In the genomic region with DNA sequence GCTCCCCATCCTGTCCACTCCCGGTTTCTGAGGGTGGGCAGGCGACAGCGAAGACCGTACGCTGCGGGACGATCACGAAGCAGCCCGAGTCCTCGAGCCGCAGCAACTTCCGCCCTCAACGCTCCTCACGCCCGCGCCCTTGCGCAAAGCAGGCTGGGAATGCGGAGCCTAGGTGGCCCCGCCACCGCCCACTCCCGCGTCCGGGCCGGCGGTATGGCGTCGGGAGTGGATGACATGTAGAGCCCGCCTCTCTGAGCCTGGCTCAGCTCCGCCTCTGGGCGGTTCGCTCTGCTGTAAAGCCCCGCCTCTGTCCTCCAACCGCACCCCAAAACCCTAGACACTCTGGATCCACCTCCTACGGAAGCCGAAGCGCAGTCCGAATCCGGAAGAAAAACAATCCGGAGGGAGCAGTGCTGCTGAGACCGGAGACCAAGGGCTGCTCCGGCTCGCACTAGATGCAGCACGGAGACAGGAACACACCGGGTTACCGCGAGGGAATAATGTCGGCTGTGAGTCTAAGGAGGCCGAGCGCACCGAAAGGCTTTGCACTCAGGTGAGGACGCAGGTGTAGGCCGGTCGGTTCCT, we compare ENCODE assay signal across 8 mouse cellular contexts. TPM values are rescaled to one million over a fixed set of nuclear protein-coding genes. Genes with fewer than 3 reads are reported as not detected.
DNase-seq lines count a peak whose midpoint lies in the region; ATAC-seq lines count a peak whose summit lies in the region.

A gene (plus strand): TSS at position 344 of the 585 bp plus-strand sequence.

- peak; percentile 100 for ATAC-seq in hindbrain, embryonic 15.5 days (ENCODE audit: low FRiP score, low read depth)

- under 1% methylated on average over 53 of the region's 53 CpGs for WGBS in hindbrain, embryonic 15.5 days

- H3K4me3 ChIP-seq in hindbrain, embryonic 15.5 days: peak within 1 kb of the TSS; percentile 63

- H3K4me1 ChIP-seq in hindbrain, embryonic 15.5 days (replicated peaks): peaks cover 21% of the 10 kb centered on the region

- peak; percentile 98 for DNase-seq in T-cell, adult 2 months (ENCODE audit: low spot score)
- DNase-seq in cerebellum, postnatal 36 days: peak; percentile 94 to 96
- DNase-seq in frontal cortex, postnatal 36 days (ENCODE audit: low spot score in 2 of 2): peak; percentile 98
- DNase-seq in left cerebral cortex, adult 11 months (ENCODE audit: low spot score): peak; percentile 96
- DNase-seq in lung, postnatal 4 days: peak; percentile 97 to 99
- DNase-seq in retina, postnatal 7 days (ENCODE audit: low read depth, low spot score): peak; percentile 89
- peak; percentile 91 for DNase-seq in urinary bladder, adult 2 months (ENCODE audit: low spot score)

- H3K36me3 ChIP-seq in hindbrain, embryonic 15.5 days: peaks cover 32% of the 10 kb centered on the region

- no peaks in the 10 kb centered on the region for H3K9me3 ChIP-seq in hindbrain, embryonic 15.5 days

- H3K27me3 ChIP-seq in hindbrain, embryonic 15.5 days: no peaks in the 10 kb centered on the region

- peak within 1 kb of the TSS; percentile 55 for H3K9ac ChIP-seq in hindbrain, embryonic 15.5 days

- peak within 1 kb of the TSS; percentile 80 for H3K4me2 ChIP-seq in hindbrain, embryonic 15.5 days

- peak within 1 kb of the TSS; percentile 82 for H3K27ac ChIP-seq in hindbrain, embryonic 15.5 days (replicated peaks)

RNA-seq across cellular contexts. Expression of the gene that starts here (rescaled TPM):
- 38.8 and 39.1 TPM in 2 replicates for polyA plus RNA-seq in hindbrain, embryonic 15.5 days (2015; fragmentation: Nextera tagmentation; extraction: Ambion mirVana)
- 61.9 and 68.7 TPM in 2 replicates for polyA plus RNA-seq in urinary bladder, adult 2 months (2012; rRNA removed)

Comparison
In these comparisons a context has a peak if more than half of its experiments do, and no peak if none do; other contexts are left out.
1. Peak in every context shown above with its lines: DNase-seq, ATAC-seq, H3K4me3 ChIP-seq and H3K27ac ChIP-seq.